Mouse (Mus musculus) embryonic facial prominence, embryonic 14.5 days (tissue): ENCODE measurements around the gene Fshb. TPM values are rescaled to one million over a fixed set of nuclear protein-coding genes. Genes with fewer than 3 reads are reported as not detected.

Source experiments
- ATAC-seq: fragments of 200-750 bp; cut with Nextera tagmentation; 2 replicates; pipeline ENCODE4 v1.8.0; 2017; ENCODE audit warnings: low read depth, moderate number of reproducible peaks, moderate TSS enrichment
- DNase-seq: peaks from one replicate; pipeline ENCODE4 v3.0.0-alpha.2; 2015; ENCODE audit warnings: low spot score
- H3K27ac ChIP-seq: fragments of 300-500 bp; sonication (generic); replicated peaks from 2 replicates; pipeline ENCODE4 v1.5.1; 2014; ENCODE audit warnings: low read depth, mild to moderate bottlenecking, low read length, moderate library complexity
- H3K27me3 ChIP-seq: fragments of 300-500 bp; sonication (generic); replicated peaks from 2 replicates; pipeline ENCODE4 v1.6.1; 2014; ENCODE audit warnings: low read length; ENCODE audit not compliant: control insufficient read depth, insufficient read depth
- H3K36me3 ChIP-seq: fragments of 300-500 bp; sonication (generic); 2 replicates; pipeline ENCODE4 v1.6.1; 2014; ENCODE audit warnings: low read length, mixed read lengths; ENCODE audit not compliant: control insufficient read depth, insufficient read depth
- H3K4me1 ChIP-seq: fragments of 300-500 bp; sonication (generic); 2 replicates; pipeline ENCODE4 v1.6.1; 2014; ENCODE audit warnings: antibody characterized with exemption, low read length; ENCODE audit not compliant: control insufficient read depth, insufficient read depth
- H3K4me2 ChIP-seq: fragments of 300-500 bp; sonication (generic); 2 replicates; pipeline ENCODE4 v1.6.1; 2014; ENCODE audit warnings: low read depth, mild to moderate bottlenecking, low read length, moderate library complexity, mixed read lengths
- H3K4me3 ChIP-seq: fragments of 300-500 bp; sonication (generic); 2 replicates; pipeline ENCODE4 v1.5.1; 2014; ENCODE audit warnings: low read depth, mild to moderate bottlenecking, low read length
- H3K9ac ChIP-seq: fragments of 300-500 bp; sonication (generic); 2 replicates; pipeline ENCODE4 v1.6.1; 2014; ENCODE audit warnings: low read depth, mild to moderate bottlenecking, low read length, moderate library complexity, mixed read lengths
- H3K9me3 ChIP-seq: fragments of 300-500 bp; sonication (generic); 2 replicates; pipeline ENCODE4 v1.6.1; 2016; ENCODE audit warnings: low read length; ENCODE audit not compliant: control insufficient read depth
- WGBS: fragments of 180-500 bp; shearing (Covaris S2); extraction: QIAGEN DNeasy Blood & Tissue Kit; methylation state at CpG from one replicate; pipeline ENCODE4 v1.1.7; 2014; 5-methylcytosine and 5-hydroxymethylcytosine counted together
- polyA plus RNA-seq: library from polyadenylated mRNA; unstranded; fragments of >200 nt; fragmentation: Nextera tagmentation; extraction: Ambion mirVana; gene quantifications from 2 replicates; pipeline ENCODE4 v1.2.1, GENCODE M21; 2014

The Fshb gene
- polyA plus RNA-seq, 1 experiment from 2014 or later: not detected

- no peak overlapping the region for H3K9ac ChIP-seq
- no peaks in the 10 kb centered on the region for H3K36me3 ChIP-seq
- H3K4me3 ChIP-seq: no peak overlapping the region
- WGBS: 41% methylated on average over 2 of the region's 2 CpGs
- no peak overlapping the region for H3K27ac ChIP-seq
- no peak overlapping the region for H3K4me2 ChIP-seq
- no peak for DNase-seq
- no peaks in the 10 kb centered on the region for H3K4me1 ChIP-seq
- H3K9me3 ChIP-seq: no peaks in the 10 kb centered on the region
- no peaks in the 10 kb centered on the region for H3K27me3 ChIP-seq
- ATAC-seq: no peak
These were observed 40.1 kb downstream of the Fshb start for GRCm38 (mm10) chr2:107019331-107019730.

GRCm38 (mm10) chr2:107013161-107013560 is 46.3 kb downstream of the Fshb start:
- Histone ChIP-seq H3K27me3 (no peaks in the 10 kb centered on the region), H3K4me3 (no peak overlapping the region), H3K9ac (no peak overlapping the region), H3K4me2 (no peak overlapping the region), H3K36me3 (no peaks in the 10 kb centered on the region), H3K27ac (no peak overlapping the region), H3K4me1 (no peaks in the 10 kb centered on the region), H3K9me3 (no peaks in the 10 kb centered on the region)
- WGBS: 74% methylated on average over 4 of the region's 4 CpGs
- ATAC-seq (no peak), DNase-seq (no peak)

- Histone ChIP-seq H3K4me3 (no peak overlapping the region), H3K9me3 (no peaks in the 10 kb centered on the region), H3K4me1 (no peaks in the 10 kb centered on the region), H3K4me2 (no peak overlapping the region), H3K36me3 (no peaks in the 10 kb centered on the region), H3K27me3 (no peaks in the 10 kb centered on the region), H3K9ac (no peak overlapping the region), H3K27ac (no peak overlapping the region)
- WGBS: 86% methylated on average over 4 of the region's 4 CpGs
- no peak for DNase-seq
- ATAC-seq: no peak
These were observed 47.1 kb downstream of the Fshb start for GRCm38 (mm10) chr2:107012318-107012717.

- H3K27ac ChIP-seq: no peak overlapping the region
- no peak overlapping the region for H3K4me2 ChIP-seq
- no peaks in the 10 kb centered on the region for H3K4me1 ChIP-seq
- H3K36me3 ChIP-seq: no peaks in the 10 kb centered on the region
- no peaks in the 10 kb centered on the region for H3K27me3 ChIP-seq
- no peaks in the 10 kb centered on the region for H3K9me3 ChIP-seq
- no peak overlapping the region for H3K9ac ChIP-seq
- no peak overlapping the region for H3K4me3 ChIP-seq
- WGBS: 80% methylated on average over 6 of the region's 6 CpGs
- no peak for DNase-seq
- no peak for ATAC-seq
These were observed 49.3 kb downstream of the Fshb start for GRCm38 (mm10) chr2:107010160-107010559.

GRCm38 (mm10) chr2:107006378-107006777 is 53.1 kb downstream of the Fshb start:
- Histone ChIP-seq H3K27ac (no peak overlapping the region), H3K9ac (no peak overlapping the region), H3K4me3 (no peak overlapping the region), H3K36me3 (no peaks in the 10 kb centered on the region), H3K9me3 (no peaks in the 10 kb centered on the region), H3K27me3 (no peaks in the 10 kb centered on the region), H3K4me2 (no peak overlapping the region), H3K4me1 (no peaks in the 10 kb centered on the region)
- 74% methylated on average over 3 of the region's 3 CpGs for WGBS
- ATAC-seq: no peak
- no peak for DNase-seq

Other genes with a start within 250 kb of the Fshb start
- gene Arl14ep, start 85.2 kb downstream of the Fshb start, polyA plus RNA-seq: 43.2 and 49.3 TPM in 2 replicates
- gene Kcna4, start 231.0 kb upstream of the Fshb start, polyA plus RNA-seq: 1.3 and 1.6 TPM in 2 replicates